Mouse (Mus musculus): ENCODE results near the gene Cpm. TPM values are rescaled to one million over a fixed set of nuclear protein-coding genes. Genes with fewer than 3 reads are reported as not detected.

Cpm gene
- polyA plus RNA-seq, 1 experiment from 2014 or later: 23.5 TPM

DNA sequence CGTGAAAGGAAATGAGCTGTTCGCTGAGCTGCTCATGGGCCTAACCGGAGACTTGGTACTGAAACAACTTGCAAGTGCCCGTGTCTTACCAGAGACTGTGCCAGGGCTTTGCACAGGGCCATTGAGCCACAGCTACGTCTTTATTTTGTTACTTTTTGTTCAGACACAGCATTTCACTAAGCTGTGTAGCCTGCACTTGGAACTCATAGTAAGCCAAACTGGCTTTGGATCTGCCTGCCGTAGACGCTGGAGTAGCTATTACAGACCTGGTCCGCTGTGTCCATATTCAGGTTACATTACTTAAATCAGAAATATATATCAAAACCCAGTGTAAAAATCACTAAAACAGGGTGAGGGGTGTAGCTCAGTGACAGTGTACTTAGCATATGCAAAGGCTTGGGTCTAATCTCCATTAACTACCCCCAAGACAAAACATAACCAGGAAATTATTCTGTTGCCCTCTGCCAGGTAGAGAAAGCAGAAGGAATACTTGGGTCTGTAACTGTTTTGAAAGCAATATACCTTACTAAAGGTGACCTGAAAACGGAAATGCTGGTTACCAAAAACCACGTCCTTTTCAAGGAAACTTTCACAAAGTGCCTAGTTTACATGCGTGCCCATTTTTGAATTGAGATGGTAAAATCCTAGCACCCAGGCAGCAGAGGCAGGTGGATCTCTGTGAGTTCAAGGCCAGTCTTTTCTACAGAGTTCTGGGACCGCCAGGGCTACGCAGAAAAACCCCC, 56.7 kb downstream of the Cpm start:
- DNase-seq (no peak), ATAC-seq (ENCODE audit: insufficient read depth) (no peak)
- H3K36me3 ChIP-seq (ENCODE audit: insufficient read depth): peaks cover 36% of the 10 kb centered on the region
- H3K4me1 ChIP-seq (ENCODE audit: insufficient read depth): no peaks in the 10 kb centered on the region
- H3K27me3 ChIP-seq (ENCODE audit: insufficient read depth, low read length): no peaks in the 10 kb centered on the region
- no peak overlapping the region for H3K4me3 ChIP-seq (ENCODE audit: low read depth, low read length)
- no peak for TF ChIP-seq CTCF (IDR thresholded peaks at IDR 0.05; ENCODE audit: low read depth)
- H3K4me2 ChIP-seq: no peak overlapping the region
- no peak overlapping the region for H3K9ac ChIP-seq
- H3K9me3 ChIP-seq (ENCODE audit: low read depth, low read length): no peaks in the 10 kb centered on the region
- H3K27ac ChIP-seq (ENCODE audit: low read depth): no peak overlapping the region
- 90% methylated on average over 13 of the region's 13 CpGs for WGBS

DNA sequence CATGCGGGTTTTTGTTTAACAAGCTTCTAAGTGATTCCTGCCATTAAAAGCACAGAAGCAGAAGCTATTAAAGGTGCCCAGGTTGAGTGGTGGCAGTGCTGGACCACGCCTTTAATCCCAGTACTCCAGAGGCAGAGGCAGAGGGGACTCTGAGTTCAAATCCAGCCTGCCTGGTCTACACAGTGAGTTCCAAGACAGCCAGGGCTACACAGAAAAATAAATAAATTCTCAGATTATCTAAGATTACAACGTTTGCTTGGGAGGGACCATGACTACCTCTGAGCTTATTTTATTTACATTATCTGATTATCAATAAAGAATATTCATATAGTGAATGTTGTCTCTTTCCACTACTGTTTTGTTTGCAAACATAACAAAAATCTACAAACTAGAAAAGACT, 57.7 kb downstream of the Cpm start:
- Histone ChIP-seq H3K27ac (ENCODE audit: low read depth) (no peak overlapping the region), H3K4me1 (ENCODE audit: insufficient read depth) (no peaks in the 10 kb centered on the region), H3K4me3 (ENCODE audit: low read depth, low read length) (no peak overlapping the region), H3K9me3 (ENCODE audit: low read depth, low read length) (no peaks in the 10 kb centered on the region), H3K27me3 (ENCODE audit: insufficient read depth, low read length) (no peaks in the 10 kb centered on the region), H3K36me3 (ENCODE audit: insufficient read depth) (peaks cover 46% of the 10 kb centered on the region), H3K9ac (no peak overlapping the region), H3K4me2 (no peak overlapping the region)
- no peak for DNase-seq
- 74% methylated on average over 3 of the region's 3 CpGs for WGBS
- TF ChIP-seq CTCF (IDR thresholded peaks at IDR 0.05; ENCODE audit: low read depth): no peak
- ATAC-seq (ENCODE audit: insufficient read depth): no peak

DNA sequence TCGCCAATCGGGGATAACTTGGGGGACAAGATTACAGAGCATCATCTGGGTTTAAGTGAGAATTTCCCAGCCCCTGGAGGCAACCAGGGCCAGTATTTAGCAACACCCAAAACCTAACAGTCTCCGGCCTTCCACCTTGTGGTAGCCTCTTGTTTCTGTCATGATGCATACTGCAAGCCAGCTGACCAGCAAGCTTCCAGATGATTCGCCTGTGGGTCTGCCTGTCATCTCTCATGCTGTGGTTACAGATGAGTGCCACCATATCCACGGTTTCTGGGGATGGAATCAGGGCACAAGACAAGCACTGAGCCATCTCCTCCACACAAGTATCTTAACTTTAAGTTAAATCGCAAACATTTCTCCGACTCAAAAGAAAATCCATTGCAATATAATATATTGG, 58.3 kb downstream of the Cpm start:
- Histone ChIP-seq H3K27me3 (ENCODE audit: insufficient read depth, low read length) (no peaks in the 10 kb centered on the region), H3K9me3 (ENCODE audit: low read depth, low read length) (no peaks in the 10 kb centered on the region), H3K4me2 (no peak overlapping the region), H3K27ac (ENCODE audit: low read depth) (no peak overlapping the region), H3K9ac (no peak overlapping the region), H3K4me3 (ENCODE audit: low read depth, low read length) (no peak overlapping the region), H3K36me3 (ENCODE audit: insufficient read depth) (peaks cover 51% of the 10 kb centered on the region), H3K4me1 (ENCODE audit: insufficient read depth) (no peaks in the 10 kb centered on the region)
- TF ChIP-seq CTCF (IDR thresholded peaks at IDR 0.05; ENCODE audit: low read depth): no peak
- ATAC-seq (ENCODE audit: insufficient read depth) (no peak), DNase-seq (no peak)
- 87% methylated on average over 7 of the region's 7 CpGs for WGBS

DNA sequence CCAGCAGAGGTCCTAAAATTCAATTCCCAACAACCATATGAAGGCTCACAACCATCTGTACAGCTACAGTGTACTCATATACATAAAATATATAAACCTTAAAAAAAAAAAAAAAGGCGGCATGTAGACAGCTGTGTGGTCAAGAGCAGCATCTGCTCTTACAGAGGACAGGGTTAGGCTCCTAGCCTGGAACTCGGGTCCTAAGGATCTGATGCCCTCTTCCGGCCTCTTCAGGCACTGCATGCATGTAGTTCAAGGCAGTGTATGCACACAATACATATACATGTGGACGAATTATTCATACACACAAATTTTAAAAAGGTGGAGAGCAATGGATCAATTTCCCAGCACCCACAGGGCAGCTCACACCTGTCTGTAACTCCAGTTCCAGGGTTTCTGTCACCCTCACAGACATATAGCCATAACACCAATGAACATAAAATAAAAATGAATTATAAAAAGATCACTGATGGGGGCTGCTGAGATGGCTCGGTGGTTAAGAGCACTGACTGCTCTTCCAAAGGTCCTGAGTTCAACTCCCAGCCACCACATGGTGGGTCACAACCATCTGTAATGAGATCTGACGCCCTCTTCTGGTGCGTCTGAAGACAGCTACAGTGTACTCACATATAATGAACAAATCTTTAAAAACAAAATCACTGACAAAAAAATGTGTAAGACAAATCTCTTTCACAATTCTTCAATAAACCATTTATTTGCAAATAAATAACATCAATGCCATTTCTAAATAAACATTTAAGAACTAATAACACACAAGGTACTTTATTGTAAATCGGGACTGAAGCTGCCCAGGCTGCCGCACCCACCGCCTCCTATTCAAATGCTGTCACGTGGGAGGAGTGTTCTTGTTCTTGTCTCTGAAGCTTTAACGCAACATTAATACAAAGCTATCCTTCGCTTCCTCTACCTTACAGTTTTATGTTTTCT, 59.2 kb downstream of the Cpm start:
- Histone ChIP-seq H3K27ac (ENCODE audit: low read depth) (no peak overlapping the region), H3K4me1 (ENCODE audit: insufficient read depth) (no peaks in the 10 kb centered on the region), H3K36me3 (ENCODE audit: insufficient read depth) (peaks cover 58% of the 10 kb centered on the region), H3K9ac (no peak overlapping the region), H3K27me3 (ENCODE audit: insufficient read depth, low read length) (no peaks in the 10 kb centered on the region), H3K4me2 (no peak overlapping the region), H3K9me3 (ENCODE audit: low read depth, low read length) (no peaks in the 10 kb centered on the region), H3K4me3 (ENCODE audit: low read depth, low read length) (no peak overlapping the region)
- ATAC-seq (ENCODE audit: insufficient read depth): peak; percentile 52; the same call in 1 of the 2 replicates
- peak; percentile 55 for TF ChIP-seq CTCF (IDR thresholded peaks at IDR 0.05; ENCODE audit: low read depth)
- peak; percentile 72 for DNase-seq
- WGBS: 78% methylated on average over 13 of the region's 13 CpGs

DNA sequence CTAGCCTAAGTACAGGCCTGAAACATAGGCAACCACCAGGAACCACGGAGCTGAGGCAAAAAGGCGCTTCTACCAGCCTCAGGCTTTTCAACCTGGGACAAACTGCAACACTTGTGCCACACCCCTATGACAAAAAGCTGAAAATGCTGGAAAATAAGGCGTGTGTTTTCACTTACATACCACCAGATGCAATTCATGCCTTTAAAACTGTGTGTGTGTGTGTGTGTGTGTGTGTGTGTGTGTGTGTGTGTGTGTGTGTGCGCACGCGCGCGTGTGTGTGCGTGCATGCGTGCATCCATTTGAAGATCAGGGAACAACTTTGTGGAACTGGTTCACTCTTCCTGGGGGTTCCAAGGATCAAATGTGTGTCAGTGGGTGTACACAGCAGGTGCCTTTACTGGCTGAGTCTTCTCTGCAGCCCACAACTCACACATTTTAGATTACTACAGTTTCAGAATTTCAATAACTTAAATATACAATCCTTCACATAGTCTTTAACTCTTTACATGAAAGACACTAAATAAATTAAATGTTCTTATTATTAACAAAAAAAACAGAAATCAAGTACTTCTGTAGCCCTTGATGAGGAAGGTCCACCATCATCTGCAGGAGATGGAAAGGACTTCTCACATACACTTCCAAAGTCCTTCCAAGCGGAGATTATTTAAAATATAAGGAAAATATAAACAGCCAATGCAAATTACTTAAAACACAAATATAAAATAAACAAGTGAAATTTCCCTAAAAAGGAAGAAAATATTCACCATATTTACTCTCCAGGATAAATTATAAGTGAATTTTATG, 60.2 kb downstream of the Cpm start:
- no peak overlapping the region for H3K9ac ChIP-seq
- H3K4me3 ChIP-seq (ENCODE audit: low read depth, low read length): no peak overlapping the region
- H3K27ac ChIP-seq (ENCODE audit: low read depth): no peak overlapping the region
- no peak for DNase-seq
- H3K9me3 ChIP-seq (ENCODE audit: low read depth, low read length): no peaks in the 10 kb centered on the region
- ATAC-seq (ENCODE audit: insufficient read depth): no peak
- H3K4me2 ChIP-seq: no peak overlapping the region
- 90% methylated on average over 11 of the region's 11 CpGs for WGBS
- no peaks in the 10 kb centered on the region for H3K4me1 ChIP-seq (ENCODE audit: insufficient read depth)
- H3K36me3 ChIP-seq (ENCODE audit: insufficient read depth): peaks cover 65% of the 10 kb centered on the region
- no peak for TF ChIP-seq CTCF (IDR thresholded peaks at IDR 0.05; ENCODE audit: low read depth)
- no peaks in the 10 kb centered on the region for H3K27me3 ChIP-seq (ENCODE audit: insufficient read depth, low read length)

DNA sequence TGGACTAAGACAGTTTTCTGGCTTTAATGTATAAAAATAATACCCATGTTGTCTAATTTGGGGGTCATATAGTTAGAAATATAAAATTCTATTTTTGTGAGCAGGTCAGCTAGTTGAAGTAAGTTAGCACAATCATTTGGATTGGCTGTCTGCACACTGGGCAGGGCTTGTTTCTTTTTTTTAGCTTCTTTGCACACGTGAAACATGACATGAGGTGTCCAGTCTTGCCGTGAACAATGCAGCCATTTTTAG, 60.7 kb downstream of the Cpm start:
- no peak for ATAC-seq (ENCODE audit: insufficient read depth)

More for the DNA sequence above, 60.7 kb downstream of the Cpm start:
- H3K9ac ChIP-seq: no peak overlapping the region
- TF ChIP-seq CTCF (IDR thresholded peaks at IDR 0.05; ENCODE audit: low read depth): no peak
- 83% methylated on average over 2 of the region's 2 CpGs for WGBS
- no peak overlapping the region for H3K27ac ChIP-seq (ENCODE audit: low read depth)
- H3K27me3 ChIP-seq (ENCODE audit: insufficient read depth, low read length): no peaks in the 10 kb centered on the region
- no peak overlapping the region for H3K4me3 ChIP-seq (ENCODE audit: low read depth, low read length)
- DNase-seq: no peak
- H3K9me3 ChIP-seq (ENCODE audit: low read depth, low read length): no peaks in the 10 kb centered on the region
- peaks cover 70% of the 10 kb centered on the region for H3K36me3 ChIP-seq (ENCODE audit: insufficient read depth)
- H3K4me2 ChIP-seq: no peak overlapping the region
- H3K4me1 ChIP-seq (ENCODE audit: insufficient read depth): no peaks in the 10 kb centered on the region
